Mouse (Mus musculus): ENCODE results near the gene Gm17617. TPM values are rescaled to one million over a fixed set of nuclear protein-coding genes. Genes with fewer than 3 reads are reported as not detected.
A peak's percentile ranks its signal among the peaks of the same experiment; 100 is the strongest.

Gene Gm17617
- polyA plus RNA-seq, 1 experiment = not detected

GRCm38 (mm10) chr13:55152621-55153415, 19.5 kb upstream of the Gm17617 start, which contains the start of gene Fgfr4:
Fgfr4 (plus strand) TSS chr13:55152640.
- Histone ChIP-seq H3K4me2 (ENCODE audit: low read depth) (peak within 1 kb of the TSS; percentile 34), H3ac (ENCODE audit: control insufficient read depth, insufficient read length) (no peak within 1 kb of the TSS), H3K36me3 (ENCODE audit: control insufficient read depth, insufficient read depth) (no peaks in the 10 kb centered on the region), H3K27me3 (ENCODE audit: control insufficient read depth, insufficient read depth, insufficient read length) (no peaks in the 10 kb centered on the region), H3K79me2 (ENCODE audit: control insufficient read depth, insufficient read depth) (no peaks in the 10 kb centered on the region), H3K4me3 (peak within 1 kb of the TSS; percentile 13)
- no peak for TF ChIP-seq MAX (IDR thresholded peaks at IDR 0.05; ENCODE audit: low read depth)
- peak; percentile 23 for TF ChIP-seq POLR2A (IDR thresholded peaks at IDR 0.05; ENCODE audit: insufficient read length, low read depth)
- no peak for TF ChIP-seq SRF (IDR thresholded peaks at IDR 0.05; ENCODE audit: control insufficient read depth, insufficient read length, low read depth)

- Histone ChIP-seq H3K79me2 (ENCODE audit: control insufficient read depth, insufficient read depth) (no peaks in the 10 kb centered on the region), H3ac (ENCODE audit: control insufficient read depth, insufficient read length) (no peak overlapping the region), H3K27me3 (ENCODE audit: control insufficient read depth, insufficient read depth, insufficient read length) (no peaks in the 10 kb centered on the region), H3K4me3 (no peak overlapping the region), H3K36me3 (ENCODE audit: control insufficient read depth, insufficient read depth) (no peaks in the 10 kb centered on the region), H3K4me2 (ENCODE audit: low read depth) (no peak overlapping the region)
- TF ChIP-seq SRF (IDR thresholded peaks at IDR 0.05; ENCODE audit: control insufficient read depth, insufficient read length, low read depth) (no peak), MAX (IDR thresholded peaks at IDR 0.05; ENCODE audit: low read depth) (no peak), POLR2AphosphoS2 (IDR thresholded peaks at IDR 0.05; ENCODE audit: insufficient read length, low read depth) (no peak), REST (IDR thresholded peaks at IDR 0.05; ENCODE audit: insufficient read depth, insufficient read length) (no peak), TCF3 (IDR thresholded peaks at IDR 0.05; ENCODE audit: insufficient read length, low read depth) (no peak), MYOD1 (IDR thresholded peaks at IDR 0.05; ENCODE audit: control insufficient read depth in 1 of 3, insufficient read length in 2 of 3, low read depth in 2 of 3) (no peak), CEBPB (IDR thresholded peaks at IDR 0.05; ENCODE audit: insufficient read depth, poor library complexity, severe bottlenecking) (no peak), POLR2A (IDR thresholded peaks at IDR 0.05; ENCODE audit: insufficient read length, low read depth) (no peak), TCF12 (IDR thresholded peaks at IDR 0.05; ENCODE audit: insufficient read depth, poor library complexity, severe bottlenecking) (no peak), E2F4 (IDR thresholded peaks at IDR 0.05; ENCODE audit: insufficient read depth) (no peak), USF1 (IDR thresholded peaks at IDR 0.05; ENCODE audit: low read depth) (no peak), MYOG (IDR thresholded peaks at IDR 0.05; ENCODE audit: control insufficient read depth in 1 of 3, insufficient read depth in 1 of 3, insufficient read length in 2 of 3, low read depth in 2 of 3) (no peak)
Measured at GRCm38 (mm10) chr13:55140271-55140670, 6.9 kb upstream of the Gm17617 start.

GRCm38 (mm10) chr13:55135382-55135781, 2.0 kb upstream of the Gm17617 start:
- H3K4me3 ChIP-seq = no peak overlapping the region
- H3K27me3 ChIP-seq (ENCODE audit: control insufficient read depth, insufficient read depth, insufficient read length) = no peaks in the 10 kb centered on the region
- peak; percentile 65 for TF ChIP-seq POLR2AphosphoS2 (IDR thresholded peaks at IDR 0.05; ENCODE audit: insufficient read length, low read depth)
- no peak for TF ChIP-seq MYOG (IDR thresholded peaks at IDR 0.05; ENCODE audit: control insufficient read depth in 1 of 3, insufficient read depth in 1 of 3, insufficient read length in 2 of 3, low read depth in 2 of 3)
- TF ChIP-seq TCF3 (IDR thresholded peaks at IDR 0.05; ENCODE audit: insufficient read length, low read depth) = no peak
- TF ChIP-seq MYOD1 (IDR thresholded peaks at IDR 0.05; ENCODE audit: control insufficient read depth in 1 of 3, insufficient read length in 2 of 3, low read depth in 2 of 3) = no peak
- no peak for TF ChIP-seq TCF12 (IDR thresholded peaks at IDR 0.05; ENCODE audit: insufficient read depth, poor library complexity, severe bottlenecking)
- no peak for TF ChIP-seq MAX (IDR thresholded peaks at IDR 0.05; ENCODE audit: low read depth)
- TF ChIP-seq USF1 (IDR thresholded peaks at IDR 0.05; ENCODE audit: low read depth) = no peak
- peaks cover 16% of the 10 kb centered on the region for H3K36me3 ChIP-seq (ENCODE audit: control insufficient read depth, insufficient read depth)
- H3ac ChIP-seq (ENCODE audit: control insufficient read depth, insufficient read length) = no peak overlapping the region
- no peaks in the 10 kb centered on the region for H3K79me2 ChIP-seq (ENCODE audit: control insufficient read depth, insufficient read depth)
- no peak overlapping the region for H3K4me2 ChIP-seq (ENCODE audit: low read depth)

- Histone ChIP-seq H3K36me3 (ENCODE audit: control insufficient read depth, insufficient read depth) (peaks cover 44% of the 10 kb centered on the region), H3K27me3 (ENCODE audit: control insufficient read depth, insufficient read depth, insufficient read length) (no peaks in the 10 kb centered on the region), H3K4me3 (no peak overlapping the region), H3K79me2 (ENCODE audit: control insufficient read depth, insufficient read depth) (no peaks in the 10 kb centered on the region), H3K4me2 (ENCODE audit: low read depth) (no peak overlapping the region), H3ac (ENCODE audit: control insufficient read depth, insufficient read length) (no peak overlapping the region)
- TF ChIP-seq TCF12 (IDR thresholded peaks at IDR 0.05; ENCODE audit: insufficient read depth, poor library complexity, severe bottlenecking) (no peak), POLR2A (IDR thresholded peaks at IDR 0.05; ENCODE audit: insufficient read length, low read depth) (no peak), CEBPB (IDR thresholded peaks at IDR 0.05; ENCODE audit: insufficient read depth, poor library complexity, severe bottlenecking) (no peak), REST (IDR thresholded peaks at IDR 0.05; ENCODE audit: insufficient read depth, insufficient read length) (no peak), E2F4 (IDR thresholded peaks at IDR 0.05; ENCODE audit: insufficient read depth) (no peak)
Measured at GRCm38 (mm10) chr13:55124903-55125302, 8.4 kb downstream of the Gm17617 start.

- no peak for TF ChIP-seq MAX (IDR thresholded peaks at IDR 0.05; ENCODE audit: low read depth)
Measured at GRCm38 (mm10) chr13:55114375-55114774, 19.0 kb downstream of the Gm17617 start.

More at GRCm38 (mm10) chr13:55114375-55114774, 19.0 kb downstream of the Gm17617 start:
- Histone ChIP-seq H3K4me3 (no peak overlapping the region), H3ac (ENCODE audit: control insufficient read depth, insufficient read length) (no peak overlapping the region), H3K27me3 (ENCODE audit: control insufficient read depth, insufficient read depth, insufficient read length) (no peaks in the 10 kb centered on the region), H3K36me3 (ENCODE audit: control insufficient read depth, insufficient read depth) (peaks cover 62% of the 10 kb centered on the region), H3K79me2 (ENCODE audit: control insufficient read depth, insufficient read depth) (peaks cover 20% of the 10 kb centered on the region), H3K4me2 (ENCODE audit: low read depth) (no peak overlapping the region)
